Mouse (Mus musculus) olfactory bulb, adult 2 months (tissue): ENCODE measurements around the gene Prickle3.

ENCODE experiments used
- CTCF ChIP-seq: fragments of 200-500 bp; IDR thresholded peaks from 2 replicates; pipeline ENCODE4 v1.5.1; 2012; ENCODE audit warnings: low read depth, mild to moderate bottlenecking, low read length, moderate library complexity; ENCODE audit not compliant: insufficient read depth
- POLR2A ChIP-seq: fragments of 200-500 bp; IDR thresholded peaks from 2 replicates; pipeline ENCODE4 v1.6.1; 2012; ENCODE audit warnings: mild to moderate bottlenecking, low read depth, low read length, moderate library complexity; ENCODE audit not compliant: insufficient read depth

DNA sequence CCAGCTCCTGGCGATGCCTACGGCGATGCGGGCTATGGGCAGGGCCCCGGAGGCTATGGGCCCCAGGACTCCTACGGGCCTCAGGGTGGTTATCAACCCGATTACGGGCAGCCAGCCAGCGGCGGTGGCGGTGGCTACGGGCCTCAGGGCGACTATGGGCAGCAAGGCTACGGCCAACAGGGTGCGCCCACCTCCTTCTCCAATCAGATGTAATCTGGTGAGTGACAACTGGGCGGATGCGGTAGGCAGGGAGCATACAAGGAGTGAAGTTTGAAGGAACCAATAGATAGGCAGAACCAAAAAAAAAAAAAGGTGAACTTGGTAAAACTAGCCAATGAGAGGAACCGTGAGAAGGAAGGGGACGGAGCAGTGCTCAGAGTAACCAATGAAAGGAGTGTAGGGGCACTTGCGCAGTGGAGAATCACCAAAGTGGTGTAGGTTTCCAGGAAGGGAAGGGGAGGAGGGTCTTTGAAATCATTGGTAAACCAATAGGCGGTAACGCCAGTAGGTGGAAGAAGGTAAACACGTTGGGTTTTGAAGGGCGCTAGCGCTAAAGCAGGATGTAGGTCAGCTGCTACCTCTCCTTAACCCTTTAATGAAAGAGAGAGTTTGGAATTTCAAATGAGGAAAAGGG, 8.3 kb upstream of the Prickle3 start:
- no peak for TF ChIP-seq CTCF
- 0 out of 2 replicates have a peak, but pooled peaks have one; percentile 23 for TF ChIP-seq POLR2A
